Mouse (Mus musculus): ENCODE measurements at regions not wholly inside any gene's neighbourhood (a gene's known extent, or its start where the extent isn't known, plus 50 kb on each side); places are given as distances from the start of the nearest gene placed in this dataset.

GRCm38 (mm10) chr13:92911660-92912284 lies 67.2 kb downstream of the Mtx3 start:
- DNase-seq (ENCODE audit: low spot score in 2 of 2): peak in 1 of 2 experiments; percentile 1

- peak in 1 of 2 experiments; percentile 1 for DNase-seq (ENCODE audit: low spot score in 2 of 2)
These were observed 68.1 kb downstream of the Mtx3 start for GRCm38 (mm10) chr13:92912661-92913060.

GRCm38 (mm10) chr13:92914631-92915030 lies 70.1 kb downstream of the Mtx3 start:
- DNase-seq (ENCODE audit: low spot score in 2 of 2): no peak

DNA sequence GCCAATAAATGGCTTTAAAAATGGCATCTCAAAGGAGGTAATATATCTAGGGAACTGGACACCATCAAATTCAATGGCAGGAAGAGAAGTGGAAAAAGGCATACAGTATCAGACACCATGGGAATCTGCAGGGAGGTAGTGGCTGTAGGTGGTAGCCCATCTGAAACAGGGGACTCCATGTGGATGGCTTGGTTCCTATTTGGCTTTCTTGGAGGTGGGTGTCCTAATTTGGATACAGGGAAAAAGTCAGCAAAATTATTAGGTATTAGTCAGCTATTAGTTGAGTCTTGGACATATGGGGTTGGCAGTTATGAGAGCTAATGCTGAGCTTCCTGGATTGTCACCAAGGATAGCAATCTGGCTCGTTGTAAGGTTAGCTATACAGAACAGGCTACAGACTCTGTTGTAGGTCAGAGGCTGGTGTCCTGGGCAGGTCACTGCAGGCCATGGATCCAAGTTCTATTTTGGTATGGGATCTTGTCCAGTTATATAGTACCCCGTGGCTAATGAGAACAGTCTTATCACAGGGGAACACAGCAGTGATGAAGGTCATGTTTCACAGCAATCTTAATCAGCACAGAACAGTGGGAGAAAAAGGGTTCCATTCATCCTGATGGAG lies 70.8 kb downstream of the Mtx3 start:
- no peak for DNase-seq (ENCODE audit: low spot score in 2 of 2)

DNA sequence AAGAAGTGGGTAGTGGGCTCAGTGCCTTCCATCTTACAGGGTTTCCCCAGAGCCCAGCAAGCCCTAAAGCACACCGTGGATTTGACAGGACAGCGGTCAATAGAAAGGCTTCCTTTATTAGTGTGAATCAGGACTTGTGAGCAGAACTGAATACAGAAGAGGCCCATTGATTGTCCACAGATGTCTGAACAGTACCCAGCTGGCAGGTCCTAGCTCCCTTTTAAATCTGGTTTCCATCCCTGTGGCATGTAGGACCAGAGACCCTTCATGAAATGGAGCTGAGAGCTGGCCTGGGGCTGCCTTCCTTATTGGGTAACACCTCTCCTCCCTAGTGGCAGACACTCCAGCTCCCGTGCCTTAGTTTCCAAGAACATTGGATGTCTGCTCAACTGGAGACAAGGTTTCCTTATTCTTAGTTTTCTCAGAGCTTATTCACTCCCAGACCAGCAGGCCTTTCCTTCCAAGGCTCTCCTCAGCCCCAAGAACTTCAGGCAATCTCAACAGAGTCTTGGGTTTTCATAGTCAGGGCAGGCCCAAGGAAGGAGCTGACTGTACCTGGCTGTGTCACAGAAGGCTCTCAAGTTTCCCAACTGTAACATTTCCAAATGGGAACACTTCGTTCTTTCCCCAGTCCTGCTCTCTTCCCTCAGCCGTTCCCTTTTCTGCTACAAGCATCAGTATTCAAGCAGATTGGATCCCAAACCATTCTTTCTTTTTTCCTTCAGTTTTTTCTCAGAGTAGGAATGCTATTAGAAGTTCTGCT lies 71.6 kb downstream of the Mtx3 start:
- peak in 1 of 2 experiments; percentile 49 for DNase-seq (ENCODE audit: low spot score in 2 of 2)

- DNase-seq (ENCODE audit: low spot score in 2 of 2): no peak
These were observed 75.3 kb downstream of the Mtx3 start for GRCm38 (mm10) chr13:92919882-92920281.

DNA sequence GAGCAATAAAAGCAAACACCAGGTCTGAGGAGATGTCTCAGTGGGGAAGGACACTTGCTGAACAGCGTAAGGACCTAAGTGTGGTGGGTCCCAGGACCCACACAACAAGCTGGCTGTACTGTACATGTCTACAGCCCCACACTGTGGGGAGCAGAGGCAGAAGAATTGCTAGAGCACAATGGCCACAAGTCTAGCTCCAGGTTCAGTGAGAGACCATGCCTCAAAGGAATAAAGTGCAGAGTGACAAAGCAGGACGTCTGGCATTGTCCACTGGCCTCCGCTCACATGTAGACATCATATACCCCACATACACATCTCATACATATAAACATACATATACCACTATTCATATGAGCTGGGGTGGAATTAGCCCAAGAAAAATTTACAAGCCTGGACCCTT lies 77.4 kb downstream of the Mtx3 start:
- no peak for DNase-seq (ENCODE audit: low spot score in 2 of 2)

DNA sequence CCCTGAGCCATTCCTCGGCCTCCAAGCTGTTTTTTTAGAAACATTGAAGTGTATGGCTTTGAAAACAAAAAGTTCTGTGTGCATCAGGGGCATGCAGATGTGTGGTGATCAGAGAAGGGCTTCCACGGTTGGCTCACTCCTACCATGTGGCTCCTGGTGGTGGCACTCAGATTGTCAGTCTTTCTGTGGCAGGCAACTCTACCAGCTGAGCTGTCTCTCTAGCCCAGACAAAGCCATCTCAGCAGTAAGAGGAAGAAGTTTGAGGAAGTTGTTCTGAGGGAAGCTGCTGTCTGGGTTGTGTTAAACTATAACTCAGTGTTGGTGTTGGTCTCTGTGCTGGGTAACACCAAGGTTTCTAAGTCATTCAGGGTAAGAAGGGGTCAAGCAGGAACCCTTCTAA lies 78.9 kb downstream of the Mtx3 start:
- no peak for DNase-seq (ENCODE audit: low spot score in 2 of 2)

GRCm38 (mm10) chr13:92924021-92924420 lies 79.5 kb downstream of the Mtx3 start:
- no peak for DNase-seq (ENCODE audit: low spot score in 2 of 2)

- no peak for DNase-seq (ENCODE audit: low spot score in 2 of 2)
These were observed 80.6 kb downstream of the Mtx3 start for GRCm38 (mm10) chr13:92925196-92925595.

DNA sequence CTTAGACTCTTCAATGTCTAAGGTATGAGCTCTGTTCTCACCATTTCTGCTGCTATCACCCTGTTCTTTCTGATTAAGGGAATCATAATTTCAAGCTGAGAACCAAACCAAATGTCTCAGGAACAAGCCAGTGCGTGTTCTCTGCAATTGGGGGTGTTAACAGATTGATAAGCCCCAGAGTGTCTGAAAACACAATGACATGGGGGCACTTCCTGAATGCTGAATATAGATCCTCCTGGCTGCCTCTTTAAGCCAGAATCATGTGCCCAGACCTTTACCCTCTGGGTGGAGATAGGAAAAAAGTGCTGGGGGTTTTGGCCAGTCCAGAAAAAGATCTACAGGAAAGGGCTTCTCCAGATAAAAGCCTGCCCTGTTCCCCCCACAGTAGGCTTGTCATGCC lies 84.0 kb downstream of the Mtx3 start:
- DNase-seq (ENCODE audit: low spot score in 2 of 2): no peak

DNA sequence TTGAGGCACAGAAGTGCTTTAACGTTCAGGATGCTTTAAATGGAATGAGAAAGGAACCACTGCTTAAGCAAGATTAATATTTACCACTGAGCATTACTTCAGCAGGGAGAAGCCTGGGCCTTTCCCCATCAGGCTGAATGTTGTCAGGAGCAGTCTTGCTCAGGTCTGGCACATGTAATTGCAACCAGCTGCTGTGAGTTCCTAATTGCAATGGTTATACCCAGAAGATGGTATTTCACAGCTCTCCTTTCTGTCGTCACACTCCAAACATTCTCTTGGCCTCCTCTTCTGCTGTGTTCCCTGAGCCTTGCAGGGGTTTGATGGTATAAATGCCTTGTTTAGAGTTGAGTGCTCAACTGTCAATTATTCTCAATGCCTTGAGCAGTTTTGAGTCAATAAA lies 87.1 kb downstream of the Mtx3 start:
- DNase-seq (ENCODE audit: low spot score in 2 of 2): no peak

- DNase-seq (ENCODE audit: low spot score in 2 of 2): no peak
These were observed 94.5 kb downstream of the Mtx3 start for GRCm38 (mm10) chr13:92939032-92939431.

DNA sequence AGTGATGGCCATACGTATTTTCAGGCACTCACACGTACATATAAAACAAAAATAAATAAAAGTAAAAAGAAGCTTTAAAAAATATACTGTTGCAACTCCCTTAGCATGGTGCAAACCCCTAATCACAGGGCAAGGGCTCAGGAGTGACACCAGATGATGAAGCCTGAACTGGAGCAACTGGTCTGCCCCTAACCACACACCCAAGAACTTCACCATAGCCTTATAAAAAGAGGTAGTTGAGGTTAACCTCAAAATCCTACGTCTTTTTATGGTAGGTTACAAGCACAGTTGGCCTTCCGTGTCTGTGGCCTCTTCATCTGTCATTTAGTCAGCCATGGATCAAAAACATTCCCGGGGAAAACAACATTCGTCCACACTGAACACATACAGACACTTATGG lies 96.0 kb downstream of the Mtx3 start:
- DNase-seq (ENCODE audit: low spot score in 2 of 2): no peak

GRCm38 (mm10) chr13:92948560-92948959 lies 104.0 kb downstream of the Mtx3 start:
- no peak for DNase-seq (ENCODE audit: low spot score in 2 of 2)

GRCm38 (mm10) chr13:92960031-92960430 lies 115.5 kb downstream of the Mtx3 start:
- peak in 1 of 2 experiments; percentile 12 for DNase-seq (ENCODE audit: low spot score in 2 of 2)

- no peak for DNase-seq (ENCODE audit: low spot score in 2 of 2)
These were observed 118.1 kb downstream of the Mtx3 start for GRCm38 (mm10) chr13:92962625-92963024.

- DNase-seq (ENCODE audit: low spot score in 2 of 2): no peak
These were observed 118.9 kb downstream of the Mtx3 start for GRCm38 (mm10) chr13:92963351-92963895.

GRCm38 (mm10) chr13:92964213-92964743 lies 119.7 kb downstream of the Mtx3 start:
- DNase-seq (ENCODE audit: low spot score in 2 of 2): no peak

DNA sequence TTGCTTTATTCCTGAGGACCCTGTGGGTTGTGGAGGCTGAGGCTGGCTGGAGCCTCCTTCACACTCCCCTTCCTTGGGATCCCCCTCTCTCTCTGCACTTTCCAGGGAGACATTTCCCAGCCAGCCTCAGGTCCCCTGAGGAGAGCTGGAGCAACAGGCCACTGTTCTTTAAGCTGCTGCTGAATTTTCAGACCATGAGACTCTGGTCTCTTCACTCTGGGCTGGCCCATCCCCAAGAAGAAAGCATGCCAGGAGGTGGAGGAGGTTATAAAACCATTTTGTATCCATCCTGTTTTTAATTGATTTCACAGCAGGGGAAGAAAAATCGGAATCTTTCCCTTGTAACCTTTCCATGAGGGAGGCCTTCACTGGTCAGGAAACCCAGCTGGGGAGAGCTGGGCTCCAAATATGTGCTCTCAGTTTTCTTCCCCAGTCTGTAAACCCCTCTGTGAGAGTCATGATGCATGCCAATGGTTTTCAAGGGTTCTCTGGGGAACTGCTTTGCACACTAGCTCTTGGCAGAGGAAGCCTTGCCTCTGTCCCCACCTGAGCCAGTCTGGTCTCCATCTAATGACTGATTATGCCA lies 122.6 kb downstream of the Mtx3 start:
- peak in 1 of 2 experiments; percentile 24 for DNase-seq (ENCODE audit: low spot score in 2 of 2)

DNA sequence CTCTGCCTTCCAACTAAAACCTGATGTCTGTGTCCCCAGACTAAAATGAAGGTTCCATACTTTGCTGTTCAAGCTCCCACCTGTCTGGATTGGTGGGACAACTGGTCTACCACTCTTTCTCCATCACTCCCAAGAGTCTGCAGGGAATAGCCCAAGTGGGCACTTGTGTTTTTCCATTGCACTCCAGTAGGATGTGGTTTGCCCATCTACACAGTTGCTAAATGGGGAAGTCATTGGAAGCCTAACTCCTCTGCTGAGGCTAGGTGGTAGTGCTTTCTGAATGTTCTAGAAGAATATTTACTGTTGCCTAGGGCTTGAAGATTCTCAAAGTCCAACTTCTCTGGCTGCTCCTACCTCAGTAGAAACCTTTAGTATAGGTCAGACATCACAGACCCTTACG lies 125.0 kb downstream of the Mtx3 start:
- DNase-seq (ENCODE audit: low spot score in 2 of 2): no peak
